Mouse (Mus musculus) cerebral cortex, adult 2 months (tissue): ENCODE results near the gene Tk1.

Experiments used
- WGBS: fragments of 180-500 bp; shearing (Covaris S2); methylation state at CpG from one replicate; pipeline ENCODE4 v1.1.7; 2018; 5-methylcytosine and 5-hydroxymethylcytosine counted together

The Tk1 gene

GRCm38 (mm10) chr11:117791441-117791761 is 34.5 kb downstream of the Tk1 start:
- 90% methylated on average over 9 of the region's 9 CpGs for WGBS

- 61% methylated on average over 23 of the region's 23 CpGs for WGBS
Observed at GRCm38 (mm10) chr11:117790703-117791440, 35.0 kb downstream of the Tk1 start.

- 15% methylated on average over 14 of the region's 14 CpGs for WGBS
Observed at GRCm38 (mm10) chr11:117790286-117790685, 35.6 kb downstream of the Tk1 start.

DNA sequence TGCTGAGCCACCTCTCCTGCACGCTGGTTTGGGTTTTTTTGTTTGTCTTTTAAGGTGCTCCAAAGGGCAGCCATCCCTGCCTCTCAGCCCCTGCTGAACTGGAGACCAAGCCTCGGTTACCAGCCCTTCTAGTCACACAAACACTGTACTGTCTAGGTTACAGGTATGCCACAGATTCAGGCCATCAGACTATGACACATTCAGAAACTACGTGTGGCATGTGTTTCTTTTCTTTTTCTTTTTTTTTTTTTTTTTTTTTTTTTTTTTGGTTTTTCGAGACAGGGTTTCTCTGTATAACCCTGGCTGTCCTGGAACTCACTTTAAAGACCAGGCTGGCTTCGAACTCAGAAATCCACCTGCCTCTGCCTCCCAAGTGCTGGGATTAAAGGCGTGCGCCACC is 37.4 kb downstream of the Tk1 start:
- 92% methylated on average over 7 of the region's 7 CpGs for WGBS

- 25% methylated on average over 10 of the region's 10 CpGs for WGBS
Observed at GRCm38 (mm10) chr11:117786294-117786693, 39.6 kb downstream of the Tk1 start.

GRCm38 (mm10) chr11:117783683-117784309 is 42.1 kb downstream of the Tk1 start:
- WGBS, result 67% methylated on average over 10 of the region's 10 CpGs

DNA sequence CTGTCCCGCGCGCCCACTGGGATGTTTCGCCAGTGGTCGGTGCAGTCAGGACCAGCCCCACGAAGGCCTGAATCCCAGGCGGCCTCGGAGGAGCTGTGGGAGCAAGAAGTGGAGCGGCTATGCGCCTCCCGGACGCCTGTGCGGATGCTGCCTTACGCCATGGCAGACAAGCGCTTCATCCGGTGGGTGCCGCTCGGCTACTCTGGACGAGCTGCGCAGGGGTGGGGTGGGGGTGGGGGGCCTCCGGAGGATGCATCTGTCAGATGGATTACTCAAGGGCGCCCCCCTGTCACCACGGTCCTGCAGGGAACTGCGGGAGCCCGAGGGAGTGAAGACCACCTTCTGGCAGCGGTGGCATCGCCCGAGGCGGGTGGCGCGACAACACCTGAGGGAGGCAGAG is 42.8 kb downstream of the Tk1 start:
- 12% methylated on average over 30 of the region's 31 CpGs for WGBS

DNA sequence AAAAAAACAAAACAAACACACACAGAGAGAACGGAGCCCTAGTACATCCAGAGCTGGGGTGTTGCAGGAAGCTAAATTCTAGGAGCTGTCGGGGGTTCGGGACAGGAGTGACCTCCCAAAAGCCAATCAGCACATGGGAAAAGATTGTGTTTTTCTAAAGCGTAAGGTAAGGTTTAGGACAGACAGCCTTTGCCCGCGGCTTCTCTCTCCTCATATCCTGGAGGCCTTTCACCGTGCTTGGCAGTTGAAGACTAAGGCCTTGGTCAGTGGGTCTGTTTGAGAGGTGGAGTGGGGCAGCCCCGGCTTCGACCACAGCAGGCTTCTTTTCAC is 43.2 kb downstream of the Tk1 start:
- WGBS, result 77% methylated on average over 9 of the region's 9 CpGs

GRCm38 (mm10) chr11:117781993-117782704 is 43.7 kb downstream of the Tk1 start, which contains the start of the genes Tmc8 and Tmc6:
Gene Tmc8 (plus strand): TSS chr11:117782076.
Gene Tmc6 (minus strand): TSS chr11:117782198.
- WGBS, result 69% methylated on average over 24 of the region's 24 CpGs

- 35% methylated on average over 18 of the region's 18 CpGs for WGBS
Observed at GRCm38 (mm10) chr11:117781199-117781821, 44.6 kb downstream of the Tk1 start.

DNA sequence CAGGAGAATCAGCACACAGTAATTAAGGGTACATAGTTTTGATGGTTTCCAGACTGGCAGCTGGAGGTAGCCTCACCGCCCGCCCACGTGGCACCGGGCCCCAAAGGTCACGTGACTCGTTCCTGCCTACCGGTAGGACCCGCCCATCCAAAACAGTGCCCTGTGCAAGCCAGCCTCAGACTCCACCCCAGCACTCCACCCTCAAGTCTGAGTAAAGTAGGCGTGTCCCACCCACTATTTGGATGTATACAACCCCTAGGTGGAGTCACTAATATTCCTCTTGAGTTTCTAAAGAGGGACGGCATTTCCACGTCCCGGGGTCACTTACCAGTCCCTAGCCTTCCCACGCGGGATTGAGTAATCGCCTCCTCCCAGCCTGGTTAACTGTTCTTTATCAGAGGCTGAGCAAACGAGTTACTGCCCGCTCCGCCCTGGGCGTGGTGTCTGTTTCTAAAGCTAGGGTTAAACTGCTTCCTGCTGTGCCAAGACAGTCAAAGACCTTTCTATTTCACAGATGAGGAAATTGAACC is 45.2 kb downstream of the Tk1 start:
- 9% methylated on average over 19 of the region's 19 CpGs for WGBS

GRCm38 (mm10) chr11:117780199-117780515 is 45.7 kb downstream of the Tk1 start:
- 5% methylated on average over 17 of the region's 17 CpGs for WGBS

- WGBS, result 24% methylated on average over 38 of the region's 38 CpGs
Observed at GRCm38 (mm10) chr11:117779434-117780198, 46.3 kb downstream of the Tk1 start.

GRCm38 (mm10) chr11:117778851-117779433 is 47.0 kb downstream of the Tk1 start:
- 73% methylated on average over 12 of the region's 12 CpGs for WGBS

- WGBS, result 91% methylated on average over 11 of the region's 11 CpGs
Observed at GRCm38 (mm10) chr11:117778031-117778430, 47.9 kb downstream of the Tk1 start.

DNA sequence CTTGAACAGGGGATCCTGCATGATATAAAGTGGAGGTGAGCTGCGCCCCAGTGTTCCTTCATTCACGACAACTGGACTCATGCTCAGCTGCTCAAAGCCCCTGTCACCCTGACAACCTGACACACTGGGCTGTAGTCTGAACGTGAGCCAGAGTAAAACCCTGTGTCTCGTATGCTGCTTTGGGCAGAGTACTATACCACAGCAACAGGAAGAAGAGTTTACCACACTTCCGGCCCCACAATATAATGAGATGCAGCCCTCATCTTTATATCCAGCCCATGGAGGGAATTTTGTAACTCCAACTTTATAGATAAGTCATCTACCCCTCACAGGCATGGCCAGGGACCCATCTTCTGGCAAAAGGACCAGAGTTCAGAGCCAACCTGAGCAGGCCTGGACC is 48.8 kb downstream of the Tk1 start:
- whole genome bisulfite sequencing, result 92% methylated on average over 5 of the region's 5 CpGs

GRCm38 (mm10) chr11:117776085-117776792 is 49.7 kb downstream of the Tk1 start:
- WGBS, result 94% methylated on average over 14 of the region's 14 CpGs

DNA sequence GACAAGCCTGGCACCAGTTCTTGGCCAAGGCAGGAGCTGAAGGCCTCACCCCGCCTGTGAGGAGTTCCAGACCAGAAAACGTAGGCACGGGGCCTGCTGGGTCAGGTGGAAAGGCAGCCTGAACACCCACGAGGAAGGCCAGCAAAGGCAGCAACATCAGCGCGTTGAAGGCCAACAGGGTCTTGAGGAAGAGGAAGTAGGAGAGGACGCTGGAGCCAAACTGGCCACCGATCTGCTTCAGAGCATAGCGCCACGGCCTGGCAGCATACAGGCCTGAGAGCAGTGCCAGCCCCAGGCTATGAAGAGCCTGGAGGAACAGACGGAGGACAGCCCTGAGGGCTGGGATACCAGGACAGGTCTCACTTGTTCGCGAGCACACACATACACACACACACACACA is 50.4 kb downstream of the Tk1 start:
- WGBS, result 85% methylated on average over 13 of the region's 13 CpGs

- 88% methylated on average over 10 of the region's 10 CpGs for WGBS
Observed at GRCm38 (mm10) chr11:117774925-117775324, 51.0 kb downstream of the Tk1 start.

DNA sequence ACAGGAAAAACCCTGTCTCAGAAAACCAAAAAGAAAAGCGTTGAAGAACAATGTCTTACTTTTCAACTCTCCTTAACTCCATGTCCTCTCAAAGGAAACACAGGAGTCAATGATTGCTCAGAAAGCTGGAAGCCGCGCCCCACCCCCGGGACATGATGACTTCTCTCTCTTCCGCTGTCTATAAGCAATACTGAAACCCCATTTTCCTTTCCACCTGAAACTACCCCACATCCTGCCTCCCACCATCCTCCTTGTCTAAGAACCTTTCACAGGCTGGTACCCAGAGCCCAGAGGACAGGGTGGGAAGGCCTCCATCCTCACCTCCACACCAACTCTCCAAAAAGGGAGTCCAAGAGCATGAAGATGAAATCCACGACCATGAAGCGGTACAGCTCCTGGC is 53.5 kb downstream of the Tk1 start:
- 95% methylated on average over 7 of the region's 7 CpGs for WGBS

GRCm38 (mm10) chr11:117770407-117770806 is 55.5 kb downstream of the Tk1 start:
- WGBS, result 69% methylated on average over 10 of the region's 10 CpGs
